Mouse (Mus musculus) lung, postnatal 0 days (tissue): ENCODE results near the gene Tnrc18.

Experiments
- CTCF ChIP-seq: IDR thresholded peaks from 2 replicates; pipeline ENCODE4 v1.5.1; 2016; ENCODE audit warnings: antibody characterized with exemption, mild to moderate bottlenecking
- EP300 ChIP-seq: IDR thresholded peaks from 2 replicates; pipeline ENCODE4 v1.6.1; 2016; ENCODE audit warnings: antibody characterized with exemption, mild to moderate bottlenecking, control low read depth

- TF ChIP-seq CTCF (peak; percentile 17; the same call in 1 of the 2 replicates), EP300 (no peak)
These were observed 38.9 kb upstream of the Tnrc18 start for GRCm38 (mm10) chr5:142856408-142856807.
